Mouse (Mus musculus) neural tube, embryonic 13.5 days (tissue): ENCODE data around the gene Dnajb5. TPM values are rescaled to one million over a fixed set of nuclear protein-coding genes. Genes with fewer than 3 reads are reported as not detected.

Experiments
- polyA plus RNA-seq: library from polyadenylated mRNA; unstranded; fragments of >200 nt; fragmentation: Nextera tagmentation; extraction: Ambion mirVana; gene quantifications from 2 replicates; pipeline ENCODE4 v1.2.1, GENCODE M21; 2015

Dnajb5 gene
- polyA plus RNA-seq, 1 experiment from 2014 or later, result 50.1 TPM

Other genes with a start within 250 kb of the Dnajb5 start
- 1.4 TPM in 1 of 2 replicates, not detected in the other for gene 4930578G10Rik, start 214.3 kb upstream of the Dnajb5 start, polyA plus RNA-seq
- not detected in 2 replicates for gene Ccl19, start 193.2 kb upstream of the Dnajb5 start, polyA plus RNA-seq
- gene Ccl21a, start 175.8 kb upstream of the Dnajb5 start, polyA plus RNA-seq, result 0.93 and 2.1 TPM in 2 replicates
- 0.06 TPM in 1 of 2 replicates, not detected in the other for gene Fam205a1, start 95.9 kb upstream of the Dnajb5 start, polyA plus RNA-seq
- gene Gm12394, start 93.0 kb upstream of the Dnajb5 start, polyA plus RNA-seq, result 0.45 and 0.59 TPM in 2 replicates
- 1.5 and 3.0 TPM in 2 replicates for gene Fam205c, start 75.6 kb upstream of the Dnajb5 start, polyA plus RNA-seq
- gene Phf24, start 33.2 kb upstream of the Dnajb5 start, polyA plus RNA-seq, result 20.1 and 27.6 TPM in 2 replicates
- gene 1700022I11Rik, start 19.8 kb downstream of the Dnajb5 start, polyA plus RNA-seq, result 0.57 and 1.3 TPM in 2 replicates
- gene Vcp, start 50.7 kb downstream of the Dnajb5 start, polyA plus RNA-seq, result 526 and 554 TPM in 2 replicates
- gene Fancg, start 60.7 kb downstream of the Dnajb5 start, polyA plus RNA-seq, result 19.9 and 20.4 TPM in 2 replicates
- 22.4 and 23.3 TPM in 2 replicates for gene Pigo, start 76.0 kb downstream of the Dnajb5 start, polyA plus RNA-seq
- 224 and 235 TPM in 2 replicates for gene Stoml2, start 81.9 kb downstream of the Dnajb5 start, polyA plus RNA-seq
- 28.4 and 29.9 TPM in 2 replicates for gene Fam214b, start 96.4 kb downstream of the Dnajb5 start, polyA plus RNA-seq
- 15.1 and 16.5 TPM in 2 replicates for gene Unc13b, start 109.1 kb downstream of the Dnajb5 start, polyA plus RNA-seq